Mouse (Mus musculus) c-Kit-positive CD71-positive TER-119-positive erythroid progenitor cells, embryonic 14.5 days (primary cell): ENCODE measurements around the gene Cnga3.
A peak's percentile ranks its signal among the peaks of the same experiment; 100 is the strongest.

Experiments used
- DNase-seq: peaks from one replicate; pipeline ENCODE4 v3.0.0-alpha.2; 2013; ENCODE audit warnings: low spot score

Gene Cnga3

DNA sequence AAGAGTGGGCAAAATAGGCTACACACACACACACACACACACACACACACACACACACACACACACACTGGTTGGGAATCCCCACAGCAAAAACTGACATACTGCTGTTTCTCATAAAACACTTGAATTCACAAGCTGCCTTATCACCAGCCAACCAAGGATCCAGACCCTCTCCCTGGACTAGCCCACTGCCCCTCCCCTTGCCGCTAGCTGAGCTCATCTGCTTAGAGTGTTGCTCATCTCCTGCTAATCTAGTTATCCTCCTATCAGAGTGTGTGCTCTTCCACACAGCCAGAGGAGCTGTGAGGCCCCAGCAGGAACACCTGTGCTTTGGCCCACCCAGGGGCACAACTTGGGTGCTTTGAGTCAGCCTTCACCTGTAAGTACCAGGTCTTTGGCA is at the start of gene Cnga3:
Cnga3 (plus strand) TSS at position 291 of the 400 bp plus-strand sequence.
- no peak for DNase-seq

DNA sequence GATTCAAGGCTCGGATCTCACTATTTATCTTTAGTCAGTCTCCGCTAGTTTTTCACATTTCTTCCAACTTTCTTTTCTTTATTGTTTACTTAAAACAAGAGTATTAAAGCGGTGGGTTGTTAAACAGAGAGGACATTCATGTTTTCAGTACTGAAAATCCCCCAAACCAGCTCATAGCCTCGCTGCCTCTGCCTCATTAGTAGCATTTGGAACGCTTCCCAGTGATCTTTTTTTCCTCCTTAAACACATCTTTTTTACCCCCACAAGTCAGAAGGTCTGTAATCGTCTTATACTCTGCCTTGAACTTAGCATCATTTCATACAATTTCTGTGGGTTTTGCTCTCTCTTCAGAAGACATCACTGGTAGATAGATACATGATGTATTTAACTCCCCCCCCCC is 48.2 kb upstream of the Cnga3 start:
- DNase-seq: no peak

DNA sequence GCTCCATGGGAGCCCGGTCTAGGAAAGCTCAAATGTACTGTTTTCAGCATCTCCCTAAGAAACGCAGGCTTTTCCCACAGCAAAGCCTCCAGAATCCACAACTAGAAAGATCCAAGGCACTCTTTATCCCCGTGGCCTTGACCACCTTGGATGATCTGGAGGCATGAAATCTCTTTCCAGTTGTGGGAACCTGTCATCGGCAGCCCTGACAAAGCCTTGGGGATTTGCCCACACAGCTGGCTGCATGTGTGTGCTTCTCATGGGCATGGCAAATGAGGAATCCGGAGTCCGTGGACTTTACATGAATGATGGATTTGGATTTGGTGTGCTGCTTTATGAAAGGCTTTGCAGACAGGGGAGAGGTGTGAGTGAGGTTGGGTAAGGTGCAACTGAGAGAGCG is 46.3 kb upstream of the Cnga3 start:
- DNase-seq: no peak

DNA sequence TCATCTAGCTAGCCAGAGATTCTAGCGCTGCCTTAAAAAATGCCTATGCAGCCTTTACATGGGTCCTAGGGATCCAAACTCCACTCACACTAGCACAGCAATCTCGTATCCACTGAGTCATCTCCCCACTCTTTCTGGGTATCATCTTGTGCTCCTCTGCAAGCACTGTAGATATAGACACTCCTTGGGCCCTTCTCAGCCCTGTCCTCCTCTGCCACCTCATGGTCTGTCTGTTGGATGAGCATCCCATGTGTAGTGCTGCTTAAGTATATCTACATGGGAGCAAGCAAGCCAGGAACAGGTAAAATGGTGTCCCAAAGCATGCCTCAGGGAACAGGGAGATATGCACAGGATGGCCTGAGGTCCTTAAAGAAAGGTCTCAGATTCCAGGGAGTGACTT is 36.4 kb upstream of the Cnga3 start:
- no peak for DNase-seq

DNA sequence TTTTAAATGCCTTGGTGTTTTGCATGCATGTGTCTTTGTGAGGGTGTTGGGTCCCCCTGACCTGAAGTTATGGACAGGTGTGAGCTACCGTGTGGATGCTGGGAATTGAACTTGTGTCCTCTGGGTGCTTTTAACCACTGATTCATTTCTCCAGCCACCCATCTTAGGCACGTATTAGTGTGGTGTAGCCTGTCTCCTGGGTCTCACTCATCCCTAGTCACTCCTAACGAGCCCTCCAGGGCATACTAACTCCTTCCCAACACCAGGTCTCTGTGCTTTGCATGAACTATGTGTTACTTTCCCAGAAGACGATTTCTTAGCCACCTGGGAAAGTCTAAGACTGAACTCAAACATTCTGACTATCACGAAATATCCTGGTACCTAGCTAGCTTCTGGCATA is 34.4 kb upstream of the Cnga3 start:
- DNase-seq: no peak

DNA sequence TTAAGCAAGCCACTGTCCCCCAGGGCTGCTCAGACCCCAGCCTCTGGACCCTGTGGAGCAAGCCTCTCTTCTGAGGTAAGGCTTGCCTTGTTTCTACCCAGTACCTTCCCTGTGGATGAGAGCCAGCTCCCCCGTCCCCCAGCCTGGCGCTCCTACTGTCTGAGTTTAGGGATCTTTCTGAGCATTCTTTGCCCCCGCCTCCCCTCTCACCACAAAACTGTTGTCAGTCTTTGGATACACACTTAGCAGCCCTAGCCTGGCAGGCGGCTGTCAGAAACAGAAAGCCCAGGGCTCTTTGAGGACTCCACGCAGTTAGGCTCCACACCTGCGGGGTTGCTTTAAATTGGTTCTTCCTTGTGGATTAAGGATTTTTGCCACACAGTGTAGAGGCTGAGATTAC is 27.2 kb upstream of the Cnga3 start:
- no peak for DNase-seq

DNA sequence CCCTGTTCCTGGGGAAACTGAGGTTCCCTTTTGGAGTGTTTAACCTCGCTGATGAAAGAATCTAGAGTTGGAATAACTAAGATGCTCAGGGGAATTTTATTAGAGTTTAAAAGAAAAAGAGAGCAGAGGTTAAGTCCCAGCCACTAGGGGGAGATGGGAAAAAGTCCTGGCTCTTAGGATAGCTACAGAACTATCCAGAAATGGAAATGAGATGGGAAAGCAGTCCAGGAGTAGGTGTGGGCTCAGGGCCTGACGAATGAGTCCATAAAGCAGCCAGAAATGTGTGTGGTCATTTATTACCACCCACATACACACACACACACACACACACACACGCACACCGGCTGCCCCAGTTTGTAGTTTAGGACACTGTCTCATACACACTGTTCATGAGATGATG is 19.6 kb upstream of the Cnga3 start:
- no peak for DNase-seq

DNA sequence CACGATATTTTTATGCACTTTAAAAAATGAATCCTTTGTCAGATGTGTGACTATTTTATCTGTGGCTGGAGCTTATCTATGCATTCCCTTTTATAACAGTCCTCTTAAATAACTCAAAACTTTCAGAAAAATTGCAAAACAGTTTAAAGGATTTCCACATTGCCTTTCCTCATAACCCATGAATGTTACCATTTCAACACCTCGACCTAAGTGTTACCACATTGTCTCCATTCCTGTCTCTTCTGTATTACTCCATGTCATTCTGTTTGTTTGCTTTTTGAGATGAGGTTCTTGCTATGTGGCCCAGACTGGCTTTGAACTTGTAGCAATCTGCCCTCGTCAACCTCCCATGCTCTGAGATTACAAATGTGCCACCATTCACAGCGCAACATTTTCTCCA is 12.8 kb upstream of the Cnga3 start:
- DNase-seq: no peak

DNA sequence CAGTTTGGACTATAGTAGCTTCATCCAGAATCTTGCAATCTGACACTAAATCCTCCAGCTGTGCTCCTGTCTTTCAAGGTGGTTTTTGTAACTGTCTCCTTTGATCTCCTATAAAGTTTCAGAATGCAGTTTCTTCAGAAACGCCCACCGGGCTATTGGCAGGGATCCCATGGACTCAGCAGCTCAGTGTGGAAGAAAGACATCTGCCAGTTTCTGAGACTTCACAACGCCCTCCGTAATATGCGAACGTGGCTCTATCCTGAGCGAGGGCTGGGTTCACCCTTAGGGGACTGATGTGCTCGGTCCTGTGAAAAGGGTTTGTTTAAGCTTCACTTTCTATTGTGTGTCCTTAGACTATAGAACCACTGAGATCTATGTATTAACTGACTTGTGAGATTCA is 6.5 kb upstream of the Cnga3 start:
- no peak for DNase-seq

DNA sequence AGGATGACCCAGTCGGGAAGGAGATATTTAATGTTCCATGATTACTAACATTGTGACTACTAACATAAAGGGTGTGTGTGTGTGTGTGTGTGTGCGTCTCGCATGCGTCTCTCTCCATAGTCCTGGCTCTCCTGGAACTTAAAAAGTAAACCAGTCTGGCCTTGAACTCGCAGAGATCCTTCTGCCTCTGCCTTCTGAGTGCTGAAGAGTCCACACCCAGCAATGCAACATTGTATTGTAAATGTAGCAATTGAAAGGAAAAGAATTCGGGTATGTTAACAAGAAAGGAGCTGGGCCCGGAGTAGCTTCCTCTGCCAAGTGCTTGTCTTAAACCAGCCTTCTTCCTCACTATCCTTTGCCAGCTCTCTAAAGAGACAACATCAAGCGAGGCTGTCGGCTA is 1.9 kb upstream of the Cnga3 start:
- no peak for DNase-seq

DNA sequence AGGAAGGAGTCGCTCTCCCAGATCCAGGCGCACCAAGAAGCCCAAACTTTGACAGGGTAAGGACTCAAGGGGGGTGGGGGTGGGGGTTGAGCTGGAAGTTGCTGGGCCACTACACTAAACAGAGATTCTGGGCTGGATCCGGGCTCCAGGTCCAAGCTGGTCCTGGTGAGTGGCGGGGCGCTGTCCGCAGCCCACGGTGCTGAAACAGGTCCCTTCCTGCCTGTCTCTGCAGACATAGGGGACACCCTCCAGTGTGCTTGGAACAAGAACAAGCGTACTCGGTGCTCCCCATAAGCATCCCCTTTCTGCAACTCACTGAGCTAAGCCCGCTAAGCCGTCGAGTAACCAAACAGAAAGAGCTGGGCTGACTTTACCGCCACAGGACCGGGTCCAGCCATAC is 4.2 kb downstream of the Cnga3 start:
- no peak for DNase-seq

DNA sequence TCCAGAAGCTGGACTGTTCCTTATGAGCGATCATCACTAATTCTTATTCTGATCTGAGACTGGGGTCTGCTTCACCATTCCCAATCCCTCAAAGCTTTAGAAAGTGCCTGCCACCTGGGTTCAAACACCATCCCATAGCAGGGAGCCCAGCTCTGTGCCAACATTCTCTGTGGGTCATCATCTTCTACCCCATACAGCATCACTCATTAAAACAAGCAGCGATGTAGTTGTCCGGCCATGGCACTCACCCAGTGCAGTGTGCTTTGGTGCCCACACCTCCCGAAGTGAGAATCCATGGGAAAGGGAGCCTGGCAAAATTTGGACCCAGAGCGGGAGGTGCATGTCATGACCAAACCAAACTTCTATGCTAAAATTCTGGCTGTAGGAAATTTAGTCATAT is 5.4 kb downstream of the Cnga3 start:
- DNase-seq: no peak

DNA sequence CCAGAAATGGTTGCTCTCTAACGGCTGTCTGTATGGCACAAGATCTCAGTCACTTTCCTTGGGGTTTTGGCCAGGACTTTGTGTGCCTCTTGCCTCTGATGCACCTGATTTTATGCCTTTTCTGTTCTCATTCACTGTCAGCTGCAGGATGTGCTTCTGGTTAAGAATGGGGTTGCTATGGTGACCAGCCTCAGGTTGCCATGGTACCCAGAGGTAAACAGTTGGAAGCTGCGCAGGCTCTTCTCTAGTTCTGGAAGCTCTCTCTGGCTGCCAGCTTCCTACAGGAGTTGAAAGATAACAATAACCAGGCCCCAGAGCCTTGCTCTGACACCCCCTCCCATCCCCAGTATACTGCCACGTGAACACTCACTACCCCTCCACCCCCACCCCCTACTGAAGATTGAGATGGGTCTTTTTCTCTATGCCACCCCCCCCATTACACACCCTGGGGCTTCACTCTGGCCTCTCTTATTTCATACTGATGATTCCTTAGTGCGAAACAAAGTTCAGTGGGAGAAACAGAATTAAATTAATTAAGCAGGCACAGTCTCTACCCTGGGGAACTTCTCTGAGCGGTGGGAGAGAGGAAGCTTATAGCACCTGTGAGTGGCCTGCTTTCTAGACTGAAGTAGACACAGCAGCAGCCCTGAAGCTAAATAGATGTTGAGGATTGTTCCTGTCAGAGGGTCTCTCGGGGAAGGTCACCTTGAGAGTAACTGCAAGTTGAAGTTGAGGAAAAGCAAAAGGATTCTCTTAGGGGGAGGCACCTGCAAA is 6.1 kb downstream of the Cnga3 start:
- no peak for DNase-seq

DNA sequence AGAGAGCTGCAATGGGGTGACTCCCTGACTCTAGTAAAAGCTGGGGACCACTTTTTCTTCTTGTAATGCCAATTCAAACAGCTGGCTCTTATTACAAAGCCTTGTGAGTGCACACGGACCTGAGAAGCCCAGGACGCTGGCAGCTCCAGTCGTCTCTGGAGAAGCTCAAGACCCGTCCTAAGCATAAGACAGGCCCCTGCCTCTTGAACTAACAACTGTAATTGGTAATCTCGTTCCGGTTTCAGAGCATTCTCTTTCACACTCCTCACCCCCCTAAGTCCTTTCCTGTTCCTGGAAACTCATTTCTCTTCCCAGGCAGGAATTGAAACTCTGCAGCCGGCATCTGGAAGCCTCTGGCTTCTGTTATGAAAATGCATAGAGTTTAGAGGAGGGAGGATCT is 7.8 kb downstream of the Cnga3 start:
- no peak for DNase-seq

DNA sequence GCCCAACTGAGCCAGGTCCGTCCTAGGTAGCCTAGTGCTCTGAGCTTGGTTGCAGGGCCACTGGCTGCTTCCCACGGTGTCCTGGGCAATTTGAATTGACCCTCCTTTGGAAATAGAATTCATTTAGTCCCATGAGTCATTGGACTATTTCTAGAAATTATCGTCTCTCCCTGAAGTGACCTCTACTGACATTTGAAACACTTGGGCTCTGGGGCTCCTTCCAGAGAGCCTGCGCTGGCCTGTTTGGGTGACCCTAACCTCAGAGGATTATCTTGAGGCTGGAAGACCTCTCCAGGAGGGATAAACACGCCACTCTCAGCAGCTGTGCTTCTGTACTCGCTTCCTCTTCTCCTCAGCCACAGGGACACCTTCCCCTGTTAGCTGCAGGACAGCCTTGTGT is 16.2 kb downstream of the Cnga3 start:
- no peak for DNase-seq

DNA sequence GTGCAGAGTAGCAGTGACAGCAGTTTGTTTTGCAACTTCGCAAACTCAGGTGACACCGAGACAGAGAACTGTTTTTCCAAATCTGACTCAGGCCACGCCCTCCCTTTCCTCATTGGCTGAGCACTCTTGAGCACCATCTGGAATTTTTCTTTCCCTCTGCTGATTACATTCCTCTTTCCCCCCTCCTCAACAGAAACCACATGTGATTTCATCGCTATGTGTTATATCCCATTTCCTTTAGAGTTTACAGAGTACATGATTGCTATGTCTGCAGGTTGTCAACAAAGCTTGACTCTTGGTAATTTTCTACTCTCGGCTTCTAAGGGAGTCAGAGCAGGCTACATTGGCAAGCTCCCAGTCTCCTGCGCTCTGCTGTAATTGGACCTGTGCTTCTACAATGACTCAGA is 17.1 kb downstream of the Cnga3 start:
- DNase-seq: no peak

DNA sequence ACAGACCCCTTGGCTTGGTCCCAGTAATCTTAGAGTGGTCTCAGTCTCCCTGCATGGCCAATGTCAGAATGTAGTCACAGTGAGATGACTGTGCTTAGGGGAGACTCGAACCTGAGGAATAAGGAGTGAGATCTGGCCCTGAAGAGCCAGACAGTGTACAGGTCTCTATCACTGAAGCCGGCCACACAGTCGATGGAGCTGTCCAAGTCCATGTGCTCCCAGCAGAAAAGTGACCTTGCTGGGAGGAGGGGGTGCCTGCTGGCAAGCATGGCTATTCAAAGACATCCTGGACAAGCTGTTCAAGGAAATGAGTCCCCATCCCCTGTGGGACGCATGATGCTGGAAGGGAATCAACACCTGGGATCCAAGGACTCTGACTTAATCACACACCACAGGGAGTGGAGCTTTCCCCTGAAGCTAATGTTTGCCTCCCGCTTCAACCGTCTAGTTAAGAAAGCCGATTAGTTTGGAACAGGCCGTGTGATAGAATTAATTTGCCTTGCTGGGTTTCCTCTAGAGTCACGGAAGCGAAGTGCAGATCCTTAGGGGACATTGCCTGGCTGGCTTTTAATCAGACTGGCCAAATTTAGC is 24.9 kb downstream of the Cnga3 start:
- no peak for DNase-seq

DNA sequence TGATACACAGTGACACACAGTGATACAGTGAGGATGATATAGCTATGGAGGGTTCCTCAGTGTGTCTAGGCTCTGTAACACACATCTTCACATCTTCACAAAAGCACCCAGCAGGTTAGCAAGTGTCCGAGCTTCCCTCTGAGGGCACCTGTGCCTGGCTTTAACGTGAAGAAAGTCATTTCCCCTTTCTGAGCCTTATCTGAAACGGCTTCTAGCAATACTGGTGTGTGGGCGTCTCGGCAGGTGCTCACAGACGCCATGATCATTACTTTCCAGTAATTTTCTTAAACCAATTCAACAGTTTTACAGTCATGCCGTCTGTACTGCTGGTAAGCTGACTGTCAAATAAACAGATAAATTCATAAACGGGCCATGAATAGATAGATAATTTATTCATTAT is 28.0 kb downstream of the Cnga3 start:
- DNase-seq: no peak

DNA sequence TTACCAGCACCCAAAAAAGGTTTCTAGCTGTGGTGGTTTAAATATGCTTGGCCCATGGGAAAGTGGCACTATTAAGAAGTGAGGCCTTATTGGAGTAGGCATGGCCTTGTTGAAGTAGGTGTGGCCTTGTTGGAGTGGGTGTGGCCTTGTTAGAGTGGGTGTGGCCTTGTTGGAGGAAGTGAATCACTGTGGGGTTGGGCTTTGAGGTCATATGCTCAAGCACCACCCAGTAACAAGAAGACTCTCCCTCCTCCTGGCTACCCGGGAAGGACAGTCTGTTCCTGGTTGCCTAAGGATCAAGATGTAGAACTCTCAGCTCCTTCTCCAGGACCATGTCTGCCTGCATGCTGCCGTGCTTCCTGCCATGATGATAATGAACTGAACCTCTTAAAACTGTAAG is 32.2 kb downstream of the Cnga3 start:
- no peak for DNase-seq

DNA sequence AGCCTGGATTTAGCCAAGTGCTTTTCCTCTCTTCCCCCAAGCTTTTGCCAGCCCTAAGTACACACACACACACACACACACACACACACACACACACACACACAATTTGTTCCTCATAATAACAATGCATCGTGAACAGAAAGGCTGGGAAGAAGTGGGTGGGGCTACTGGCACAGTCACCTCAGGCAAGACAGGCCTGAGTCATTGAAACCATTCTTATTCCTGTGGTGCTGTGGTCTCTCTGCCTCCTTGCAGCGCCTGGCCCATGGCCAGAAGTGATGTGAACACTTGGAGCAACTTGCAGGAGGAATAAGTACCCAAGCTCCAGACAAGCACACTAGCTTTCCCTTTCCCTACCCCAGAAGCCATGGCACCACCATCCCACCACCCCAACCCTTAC is 34.2 kb downstream of the Cnga3 start:
- DNase-seq: no peak

DNA sequence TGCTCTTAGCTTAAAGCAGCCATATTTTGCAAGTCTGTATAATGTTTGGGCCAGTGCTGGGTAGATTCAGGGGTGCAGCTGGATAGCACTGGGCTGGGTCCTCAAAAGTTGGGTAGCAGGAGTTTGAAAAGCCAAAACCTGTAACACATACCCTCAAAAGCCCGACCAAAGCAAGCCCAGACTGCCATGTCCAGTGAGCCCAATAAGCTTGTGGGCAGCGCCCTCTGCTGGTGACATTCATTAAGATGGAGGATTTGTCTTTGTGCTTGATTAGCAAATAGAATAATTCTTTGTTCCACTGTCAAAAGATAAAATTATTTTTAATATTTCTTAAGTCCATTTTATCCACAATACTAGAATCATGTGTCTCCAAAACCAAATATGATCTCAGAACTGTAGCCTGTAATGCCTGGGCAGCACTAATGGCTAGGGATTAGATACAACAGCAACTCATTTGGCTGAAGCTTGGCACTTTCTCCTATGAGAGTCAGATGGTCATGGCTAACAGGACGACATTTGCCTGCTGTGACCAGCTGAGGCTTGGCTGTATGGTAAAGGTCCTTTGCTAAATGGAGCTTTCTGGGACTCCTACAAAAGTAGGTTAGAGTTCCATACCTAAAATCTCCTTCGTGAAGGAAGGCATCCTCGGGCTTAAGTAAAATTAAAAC is 36.5 kb downstream of the Cnga3 start:
- DNase-seq: peak; percentile 32

DNA sequence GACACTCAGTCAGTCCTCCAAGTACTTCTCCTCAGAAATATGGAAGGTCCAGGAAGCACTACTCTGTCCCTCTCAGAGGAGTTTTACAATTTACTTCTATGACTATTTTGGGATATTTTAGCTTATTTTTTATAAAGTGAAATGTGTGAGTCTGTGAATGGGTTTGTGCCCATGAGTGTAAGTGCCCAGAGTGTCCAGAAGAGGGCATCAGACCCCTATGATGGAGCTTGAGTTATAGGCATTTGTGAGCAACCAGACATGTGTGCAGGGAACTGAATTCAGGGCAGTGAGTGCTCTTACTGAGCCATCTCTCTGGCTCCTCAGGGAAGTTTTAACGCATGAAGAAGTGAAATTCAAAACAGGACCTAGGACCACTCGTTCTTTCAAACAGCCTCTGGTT is 44.2 kb downstream of the Cnga3 start:
- no peak for DNase-seq

DNA sequence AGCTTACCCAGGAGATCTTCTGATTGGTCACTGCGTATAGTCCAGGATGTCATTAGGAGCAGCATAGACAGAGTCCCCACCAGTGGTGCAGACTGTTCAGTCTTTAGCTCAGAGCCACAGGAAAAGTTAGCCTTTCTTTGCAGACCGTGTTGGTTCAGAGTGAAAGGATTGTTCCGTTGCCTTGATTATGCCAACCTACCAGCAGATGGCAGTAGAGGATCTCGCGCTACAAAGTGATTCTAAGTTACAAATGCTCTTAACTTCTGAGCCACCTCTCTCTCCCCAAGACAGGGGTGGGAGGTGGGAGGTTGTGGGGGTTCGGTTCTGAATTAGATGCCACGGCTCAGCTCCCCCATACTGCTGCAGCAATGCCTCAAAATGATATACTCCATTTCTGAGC is 58.2 kb downstream of the Cnga3 start:
- peak; percentile 53 for DNase-seq

DNA sequence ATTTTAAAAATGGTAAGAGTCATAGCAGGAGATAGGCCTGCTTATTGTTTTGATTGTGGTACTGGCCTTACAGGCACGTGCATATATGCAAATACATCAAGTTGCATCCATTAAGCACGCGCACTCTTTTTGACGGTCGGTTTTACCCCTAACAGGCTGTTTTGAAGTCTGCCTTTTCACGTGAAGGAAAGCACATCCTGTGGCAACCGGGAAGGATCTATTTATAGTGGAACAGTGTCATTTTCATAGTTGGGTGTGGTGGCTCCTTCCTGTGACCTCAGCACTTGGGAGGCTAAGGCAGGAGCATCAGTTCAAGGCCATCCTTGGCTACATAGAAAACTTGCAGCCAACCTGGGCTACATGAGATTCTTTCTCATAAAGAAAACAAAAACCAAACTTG is 72.3 kb downstream of the Cnga3 start:
- no peak for DNase-seq
